Mouse (Mus musculus): Measurements from ENCODE around the gene Dnttip2. TPM values are rescaled to one million over a fixed set of nuclear protein-coding genes. Genes with fewer than 3 reads are reported as not detected.

The Dnttip2 gene
- polyA plus RNA-seq, 1 experiment from 2014 or later = 78.5 TPM

- H3K27ac ChIP-seq (ENCODE audit: low read depth) = peak overlapping the region; percentile 22; the same call in 1 of the 2 replicates
- no peak overlapping the region for H3K4me3 ChIP-seq (ENCODE audit: low read depth, low read length)
- 53% methylated on average over 7 of the region's 7 CpGs for WGBS
- no peaks in the 10 kb centered on the region for H3K9me3 ChIP-seq (ENCODE audit: control insufficient read depth, low read length)
- DNase-seq (ENCODE audit: low spot score) (no peak), ATAC-seq (replicated peaks; ENCODE audit: low FRiP score, low TSS enrichment, low read depth) (no peak)
- H3K4me2 ChIP-seq (ENCODE audit: low read length) = no peak overlapping the region
- no peaks in the 10 kb centered on the region for H3K27me3 ChIP-seq (replicated peaks; ENCODE audit: control insufficient read depth, insufficient read depth, low read length)
- peaks cover 13% of the 10 kb centered on the region; the same call in 1 of the 2 replicates for H3K4me1 ChIP-seq (replicated peaks; ENCODE audit: control insufficient read depth, insufficient read depth, low read length)
- no peak overlapping the region for H3K9ac ChIP-seq (ENCODE audit: low read length)
- H3K36me3 ChIP-seq (ENCODE audit: control insufficient read depth, insufficient read depth, low read length) = no peaks in the 10 kb centered on the region
These were observed 59.7 kb downstream of the Dnttip2 start for GRCm38 (mm10) chr3:122333902-122334301.

GRCm38 (mm10) chr3:122334375-122334774, 60.2 kb downstream of the Dnttip2 start:
- WGBS = 26% methylated on average over 7 of the region's 7 CpGs
- Histone ChIP-seq H3K9me3 (ENCODE audit: control insufficient read depth, low read length) (no peaks in the 10 kb centered on the region), H3K4me1 (replicated peaks; ENCODE audit: control insufficient read depth, insufficient read depth, low read length) (peaks cover 13% of the 10 kb centered on the region; the same call in 1 of the 2 replicates), H3K27me3 (replicated peaks; ENCODE audit: control insufficient read depth, insufficient read depth, low read length) (no peaks in the 10 kb centered on the region), H3K36me3 (ENCODE audit: control insufficient read depth, insufficient read depth, low read length) (no peaks in the 10 kb centered on the region), H3K4me3 (ENCODE audit: low read depth, low read length) (no peak overlapping the region), H3K27ac (ENCODE audit: low read depth) (peak overlapping the region; percentile 22; the same call in 1 of the 2 replicates), H3K4me2 (ENCODE audit: low read length) (no peak overlapping the region), H3K9ac (ENCODE audit: low read length) (no peak overlapping the region)
- ATAC-seq (replicated peaks; ENCODE audit: low FRiP score, low TSS enrichment, low read depth) (no peak), DNase-seq (ENCODE audit: low spot score) (no peak)

MicroRNAs encoded within 50 kb of the gene (microRNA counts, 519-probe panel; counts per million panel counts)
- not detected for microRNA mmu-miR-760

Small RNAs within 50 kb of the gene (microRNA-seq; reads per million reads assigned to microRNA genes)
- gene Gm22903 (not detected), gene Mir760 (62.4 reads per million, percentile 54 among the genes with 10 or more reads in this experiment)

Other genes starting within 250 kb of the Dnttip2 start
- gene Abca4, start 229.9 kb upstream of the Dnttip2 start, polyA plus RNA-seq (2014; fragmentation: Nextera tagmentation; extraction: Ambion mirVana) = 0.99 and 2.2 TPM in 2 replicates
- gene Gclm, start 28.8 kb upstream of the Dnttip2 start, polyA plus RNA-seq (2014; fragmentation: Nextera tagmentation; extraction: Ambion mirVana) = 43.7 and 61.5 TPM in 2 replicates
- 23.0 and 24.0 TPM in 2 replicates for gene Bcar3, start 19.7 kb downstream of the Dnttip2 start, polyA plus RNA-seq (2014; fragmentation: Nextera tagmentation; extraction: Ambion mirVana)